Mouse (Mus musculus) embryonic facial prominence, embryonic 10.5 days (tissue): ENCODE results near the gene C8b. TPM values are rescaled to one million over a fixed set of nuclear protein-coding genes. Genes with fewer than 3 reads are reported as not detected.

Source experiments
- DNase-seq: peaks from one replicate; pipeline ENCODE4 v3.0.0-alpha.2; 2017; ENCODE audit warnings: low spot score
- H3K27ac ChIP-seq: fragments of 300-500 bp; sonication (generic); replicated peaks from 2 replicates; pipeline ENCODE4 v1.5.1; 2016; ENCODE audit warnings: mild to moderate bottlenecking
- H3K27me3 ChIP-seq: fragments of 300-500 bp; sonication (generic); replicated peaks from 2 replicates; pipeline ENCODE4 v1.6.1; 2016; ENCODE audit warnings: low read depth, mild to moderate bottlenecking; ENCODE audit not compliant: poor library complexity, severe bottlenecking
- H3K36me3 ChIP-seq: fragments of 300-500 bp; sonication (generic); replicated peaks from 2 replicates; pipeline ENCODE4 v1.6.1; 2016; ENCODE audit warnings: mild to moderate bottlenecking, moderate library complexity
- H3K4me1 ChIP-seq: fragments of 300-500 bp; sonication (generic); 2 replicates; pipeline ENCODE4 v1.6.1; 2016
- H3K4me3 ChIP-seq: fragments of 300-500 bp; sonication (generic); 2 replicates; pipeline ENCODE4 v1.5.1; 2016; ENCODE audit warnings: mild to moderate bottlenecking, moderate library complexity
- H3K9me3 ChIP-seq: fragments of 300-500 bp; sonication (generic); 2 replicates; pipeline ENCODE4 v1.6.1; 2016; ENCODE audit warnings: mild to moderate bottlenecking
- WGBS: fragments of 180-500 bp; shearing (Covaris S2); methylation state at CpG from one replicate; pipeline ENCODE4 v1.1.7; 2016; 5-methylcytosine and 5-hydroxymethylcytosine counted together
- polyA plus RNA-seq: library from polyadenylated mRNA; unstranded; fragments of >200 nt; fragmentation: Nextera tagmentation; extraction: Ambion mirVana; gene quantifications from 2 replicates; pipeline ENCODE4 v1.2.1, GENCODE M21; 2016

Gene C8b
- polyA plus RNA-seq: 0.06 and 0.13 TPM in 2 replicates

DNA sequence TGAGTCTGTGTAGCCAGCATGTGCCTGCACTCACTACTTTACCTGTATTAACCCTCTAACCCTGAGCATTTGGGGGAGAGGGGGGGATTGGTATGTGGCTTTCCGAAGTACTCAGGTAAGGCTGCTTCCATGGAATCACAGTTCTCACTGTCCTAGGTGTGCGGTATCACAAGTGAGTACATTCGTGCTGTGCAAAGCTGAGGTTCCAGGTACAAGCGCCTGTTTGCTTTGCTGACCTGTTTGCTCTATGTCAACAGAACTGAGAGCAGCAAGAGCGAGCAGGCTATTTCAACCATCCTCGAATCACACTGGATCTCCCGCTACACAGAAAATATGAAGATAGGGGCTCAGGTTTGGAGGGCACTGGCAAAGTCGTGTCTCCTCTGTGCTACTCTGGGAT lies at the start of gene C8b:
C8b (plus strand) TSS at position 253 of the 400 bp plus-strand sequence.
- Histone ChIP-seq H3K36me3 (no peaks in the 10 kb centered on the region), H3K27me3 (peaks cover 22% of the 10 kb centered on the region; the same call in 1 of the 2 replicates), H3K4me1 (peaks cover 5% of the 10 kb centered on the region; the same call in 1 of the 2 replicates), H3K27ac (no peak within 1 kb of the TSS), H3K4me3 (no peak within 1 kb of the TSS), H3K9me3 (no peaks in the 10 kb centered on the region)
- no peak for DNase-seq
- 91% methylated on average over 8 of the region's 8 CpGs for WGBS

DNA sequence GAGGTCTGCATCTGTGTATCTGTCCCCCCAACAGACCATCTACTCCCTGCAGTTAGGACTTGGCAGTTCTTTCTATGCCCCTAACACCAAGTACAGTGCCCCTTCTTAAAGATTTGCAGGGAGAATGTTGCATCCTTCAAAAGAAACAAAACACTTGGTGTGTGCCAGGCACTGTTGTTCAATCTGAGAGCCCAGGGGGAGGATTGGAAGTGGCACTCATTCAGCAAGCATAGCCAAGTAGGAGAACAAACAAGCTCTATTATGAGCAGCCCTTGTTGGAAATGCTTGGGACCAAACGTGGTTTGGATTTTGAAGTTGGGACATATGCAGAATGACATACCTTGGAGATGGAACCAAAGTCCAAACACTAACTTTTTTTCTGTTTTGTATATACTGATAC lies 49.6 kb upstream of the C8b start:
- no peaks in the 10 kb centered on the region for H3K9me3 ChIP-seq
- peaks cover 21% of the 10 kb centered on the region for H3K4me1 ChIP-seq
- DNase-seq: no peak
- H3K4me3 ChIP-seq: no peak overlapping the region
- no peaks in the 10 kb centered on the region for H3K36me3 ChIP-seq
- 87% methylated on average over 1 of the region's 1 CpGs for WGBS
- H3K27ac ChIP-seq: no peak overlapping the region
- H3K27me3 ChIP-seq: no peaks in the 10 kb centered on the region

DNA sequence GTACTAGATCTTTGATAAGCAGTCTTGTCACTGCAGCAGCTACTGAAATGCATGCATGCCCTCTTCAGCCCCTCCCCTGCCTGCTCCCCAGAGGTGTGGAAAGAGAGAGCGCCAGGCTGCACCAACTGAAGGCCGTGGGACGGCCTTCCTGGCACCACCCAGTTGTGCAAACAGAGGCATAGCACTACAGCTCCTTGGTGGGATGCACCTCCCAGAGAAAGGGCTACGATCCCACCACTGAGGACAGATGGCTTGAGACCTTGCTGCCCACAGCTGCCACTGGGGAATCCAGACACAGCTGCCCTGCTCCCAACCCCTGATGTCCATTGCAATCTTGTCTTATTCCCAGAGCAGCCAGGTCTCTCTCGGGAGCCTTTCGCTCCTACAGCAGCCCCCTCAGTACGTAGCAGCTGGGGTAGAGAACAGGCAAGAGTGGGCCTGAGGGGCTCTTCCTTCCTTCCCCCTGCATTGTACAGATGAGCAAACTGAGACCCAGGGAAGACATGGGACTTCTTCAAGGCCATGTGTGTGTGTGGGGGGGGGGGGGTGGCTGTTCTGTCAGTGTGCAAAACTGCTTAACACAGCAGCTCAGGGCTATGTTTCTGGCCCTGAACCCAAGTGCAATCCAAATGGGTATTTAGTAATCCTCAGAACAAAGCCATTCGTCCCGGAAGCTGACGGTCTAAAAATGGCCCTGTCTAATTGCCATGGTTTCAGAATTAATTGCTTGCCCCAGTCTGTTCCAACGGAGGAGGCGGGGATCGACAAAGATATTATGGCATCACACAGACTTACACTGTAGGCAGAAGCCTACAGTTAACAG lies 46.9 kb upstream of the C8b start:
- H3K9me3 ChIP-seq: no peaks in the 10 kb centered on the region
- H3K4me1 ChIP-seq: peaks cover 30% of the 10 kb centered on the region
- no peaks in the 10 kb centered on the region for H3K36me3 ChIP-seq
- WGBS: 67% methylated on average over 13 of the region's 13 CpGs
- no peak overlapping the region for H3K4me3 ChIP-seq
- no peaks in the 10 kb centered on the region for H3K27me3 ChIP-seq
- H3K27ac ChIP-seq: peak overlapping the region; percentile 64; the same call in 1 of the 2 replicates
- DNase-seq: no peak

DNA sequence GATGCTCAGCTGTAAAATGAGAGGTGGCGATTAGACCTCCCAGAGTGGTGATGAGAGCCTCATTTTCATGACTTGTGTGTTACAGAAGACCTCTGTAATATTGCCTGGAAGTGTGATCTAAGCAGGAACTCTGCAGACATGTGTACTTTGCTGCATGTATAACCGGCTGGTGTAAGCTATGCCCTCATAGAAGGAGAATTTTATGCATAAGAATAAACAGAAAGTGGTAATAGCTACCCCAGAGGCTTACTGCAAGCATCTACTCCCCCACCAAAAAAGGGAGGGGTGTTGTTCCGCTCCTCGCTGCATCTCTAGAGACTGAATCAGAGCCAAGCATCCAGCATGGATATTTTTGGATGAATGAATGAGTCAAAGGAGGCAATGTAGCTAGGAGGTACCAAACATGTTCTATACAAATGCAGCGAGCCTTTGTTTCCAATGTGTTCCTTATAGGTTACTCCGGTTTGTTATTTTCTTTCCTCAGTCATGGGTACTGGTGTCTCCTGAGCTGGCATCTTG lies 42.5 kb upstream of the C8b start:
- Histone ChIP-seq H3K4me3 (no peak overlapping the region), H3K36me3 (no peaks in the 10 kb centered on the region), H3K4me1 (peaks cover 36% of the 10 kb centered on the region), H3K9me3 (no peaks in the 10 kb centered on the region), H3K27me3 (no peaks in the 10 kb centered on the region), H3K27ac (no peak overlapping the region)
- whole genome bisulfite sequencing: 91% methylated on average over 6 of the region's 6 CpGs
- no peak for DNase-seq

DNA sequence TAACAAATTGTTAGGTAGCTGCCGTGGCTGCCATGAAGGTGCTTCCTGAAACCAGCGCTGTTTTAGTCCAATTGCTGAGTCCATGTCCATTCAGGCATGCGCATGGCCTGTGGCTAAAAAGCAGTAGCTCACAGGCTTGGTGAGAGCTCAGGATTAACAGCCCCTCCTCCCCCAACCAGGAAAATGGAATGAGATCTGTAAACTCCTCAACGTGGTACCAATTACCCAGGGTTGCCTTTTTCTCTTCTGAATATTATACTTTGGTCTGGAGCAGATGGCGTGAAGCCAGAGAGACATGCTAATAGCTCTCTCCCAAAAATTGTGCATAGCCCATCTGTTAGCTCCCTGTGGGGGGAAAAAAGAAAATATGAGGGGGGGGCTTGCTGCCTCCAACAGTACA lies 41.9 kb upstream of the C8b start:
- peaks cover 29% of the 10 kb centered on the region for H3K4me1 ChIP-seq
- no peaks in the 10 kb centered on the region for H3K27me3 ChIP-seq
- no peak overlapping the region for H3K27ac ChIP-seq
- DNase-seq: peak; percentile 34
- no peaks in the 10 kb centered on the region for H3K9me3 ChIP-seq
- 66% methylated on average over 5 of the region's 5 CpGs for WGBS
- H3K4me3 ChIP-seq: no peak overlapping the region
- no peaks in the 10 kb centered on the region for H3K36me3 ChIP-seq

DNA sequence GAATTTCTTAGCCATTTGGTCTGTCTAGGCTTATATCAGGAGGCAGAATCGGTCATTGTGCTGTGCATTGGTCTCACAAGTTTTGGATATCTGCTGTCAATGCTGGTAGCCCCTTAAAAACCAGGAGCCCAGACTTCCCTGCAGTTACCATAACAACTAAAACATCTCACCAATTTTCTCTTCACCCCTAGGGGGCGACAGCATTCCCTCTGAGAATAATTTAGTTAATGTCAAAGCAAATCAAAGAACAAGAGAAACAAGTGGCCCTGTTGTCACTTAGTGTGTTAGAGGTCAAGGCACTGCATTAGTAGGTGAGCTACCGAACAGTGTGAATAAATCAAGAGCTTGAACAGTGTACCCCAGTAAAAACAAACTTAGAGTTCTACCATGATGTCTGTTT lies 40.4 kb upstream of the C8b start:
- Histone ChIP-seq H3K4me1 (peaks cover 16% of the 10 kb centered on the region), H3K4me3 (no peak overlapping the region), H3K36me3 (no peaks in the 10 kb centered on the region), H3K27me3 (no peaks in the 10 kb centered on the region), H3K27ac (no peak overlapping the region), H3K9me3 (no peaks in the 10 kb centered on the region)
- 52% methylated on average over 3 of the region's 3 CpGs for WGBS
- DNase-seq: no peak

DNA sequence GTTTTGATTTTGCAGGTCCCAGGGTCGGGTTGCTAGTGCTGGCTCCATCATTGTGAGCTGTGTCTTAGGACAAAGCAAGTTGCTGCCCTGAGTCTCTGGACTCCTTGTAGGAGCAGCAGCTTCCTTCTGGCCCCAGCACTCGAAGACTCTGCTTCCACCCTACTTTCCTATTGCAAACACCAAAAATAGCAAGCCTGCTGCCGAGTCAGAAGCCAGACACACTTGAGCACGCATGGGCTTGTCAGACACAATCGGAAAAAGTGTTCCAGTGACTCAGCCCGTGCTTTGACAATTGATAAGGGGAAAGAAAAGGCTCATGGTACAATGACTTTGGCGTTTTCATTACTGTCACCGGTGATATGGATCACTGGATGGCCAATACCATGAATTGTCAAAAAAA lies 36.9 kb upstream of the C8b start:
- Histone ChIP-seq H3K27me3 (no peaks in the 10 kb centered on the region), H3K27ac (no peak overlapping the region), H3K4me3 (no peak overlapping the region), H3K9me3 (no peaks in the 10 kb centered on the region), H3K4me1 (peaks cover 7% of the 10 kb centered on the region), H3K36me3 (no peaks in the 10 kb centered on the region)
- no peak for DNase-seq
- WGBS: 84% methylated on average over 8 of the region's 8 CpGs

DNA sequence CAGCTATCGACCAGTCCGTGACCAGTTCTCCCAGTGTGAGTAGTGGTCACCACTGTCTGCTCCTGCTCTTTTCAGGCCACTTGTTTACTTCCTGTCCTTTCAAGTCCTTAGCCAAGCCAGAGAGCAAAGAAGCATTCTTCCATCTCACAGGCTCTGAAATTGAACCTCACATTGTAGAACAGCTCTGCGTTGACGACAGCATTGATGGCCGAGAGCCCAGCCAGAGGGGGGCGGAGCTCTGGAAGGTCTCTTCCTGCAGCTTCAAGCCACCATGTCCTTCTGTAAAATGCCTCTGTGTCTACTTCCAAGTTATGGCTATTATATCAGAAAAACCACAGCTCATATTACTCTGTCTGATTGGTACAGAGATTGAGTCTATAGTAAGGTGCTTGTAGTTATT lies 19.6 kb upstream of the C8b start:
- H3K4me3 ChIP-seq: no peak overlapping the region
- peaks cover 3% of the 10 kb centered on the region; the same call in 1 of the 2 replicates for H3K4me1 ChIP-seq
- H3K27me3 ChIP-seq: no peaks in the 10 kb centered on the region
- no peak for DNase-seq
- H3K27ac ChIP-seq: no peak overlapping the region
- no peaks in the 10 kb centered on the region for H3K9me3 ChIP-seq
- H3K36me3 ChIP-seq: no peaks in the 10 kb centered on the region
- whole genome bisulfite sequencing: 74% methylated on average over 6 of the region's 6 CpGs

DNA sequence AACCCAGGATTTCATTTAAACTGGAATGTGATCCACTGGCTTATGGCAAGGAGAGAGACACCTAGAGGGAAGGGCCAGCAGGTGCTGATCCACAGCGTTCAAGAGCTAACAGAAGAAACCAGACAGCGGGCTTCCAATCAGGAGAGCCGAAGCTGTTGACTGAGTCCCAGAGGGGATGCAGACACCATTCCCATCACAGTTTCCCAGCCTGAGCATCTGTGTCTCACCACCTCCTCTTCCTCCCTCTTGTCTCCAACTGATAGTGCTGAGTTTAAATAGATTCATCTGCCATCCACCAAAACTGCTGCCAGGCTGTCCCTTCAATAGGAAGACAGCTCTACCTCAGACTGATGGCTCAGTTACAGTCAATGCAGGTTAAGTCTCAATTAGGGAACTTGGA lies 12.0 kb upstream of the C8b start:
- no peak overlapping the region for H3K4me3 ChIP-seq
- WGBS: 67% methylated on average over 3 of the region's 3 CpGs
- DNase-seq: no peak
- no peak overlapping the region for H3K27ac ChIP-seq
- H3K36me3 ChIP-seq: no peaks in the 10 kb centered on the region
- no peaks in the 10 kb centered on the region for H3K9me3 ChIP-seq
- H3K4me1 ChIP-seq: no peaks in the 10 kb centered on the region
- no peaks in the 10 kb centered on the region for H3K27me3 ChIP-seq

DNA sequence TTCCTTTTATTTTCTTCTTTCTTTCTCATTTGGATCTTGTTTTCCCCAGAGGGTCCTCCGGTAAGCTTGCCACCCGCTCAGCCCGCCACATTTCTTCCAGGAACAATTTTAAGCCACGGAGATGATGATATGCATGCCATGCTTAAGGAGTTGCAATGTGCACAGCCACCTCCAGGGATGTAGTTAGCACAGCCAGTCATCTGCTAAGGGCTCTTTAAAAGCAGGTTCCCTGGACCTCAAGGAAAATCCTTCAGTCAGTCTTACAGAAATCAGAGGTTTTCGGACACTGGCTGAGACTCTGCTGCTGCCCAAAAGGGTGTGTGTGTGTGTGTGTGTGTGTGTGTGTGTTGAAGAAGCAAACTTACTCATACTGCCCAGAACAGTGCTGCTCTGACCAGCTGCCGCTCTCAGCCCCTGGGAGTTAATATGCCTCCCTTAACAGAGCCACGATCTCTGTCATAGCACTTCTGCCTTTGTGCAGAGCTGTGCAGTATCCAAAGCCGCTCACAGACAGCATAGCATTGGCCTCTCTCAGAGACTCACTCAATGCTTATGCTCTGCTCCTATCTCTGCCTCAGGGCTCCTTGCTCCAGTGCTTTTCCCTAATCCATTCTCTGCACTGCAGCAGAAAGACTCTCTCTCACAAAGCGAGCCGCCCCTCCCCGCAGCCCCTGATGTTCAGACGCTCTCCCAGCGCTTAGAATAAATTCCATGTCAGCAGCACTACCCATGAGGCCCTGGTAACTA lies 5.1 kb upstream of the C8b start:
- Histone ChIP-seq H3K27me3 (peaks cover 7% of the 10 kb centered on the region; the same call in 1 of the 2 replicates), H3K9me3 (no peaks in the 10 kb centered on the region), H3K4me1 (peaks cover 8% of the 10 kb centered on the region; the same call in 1 of the 2 replicates), H3K27ac (0 out of 2 replicates have a peak overlapping the region, but pooled peaks have one; percentile 4), H3K4me3 (no peak overlapping the region), H3K36me3 (no peaks in the 10 kb centered on the region)
- peak; percentile 15 for DNase-seq
- WGBS: 54% methylated on average over 13 of the region's 13 CpGs

DNA sequence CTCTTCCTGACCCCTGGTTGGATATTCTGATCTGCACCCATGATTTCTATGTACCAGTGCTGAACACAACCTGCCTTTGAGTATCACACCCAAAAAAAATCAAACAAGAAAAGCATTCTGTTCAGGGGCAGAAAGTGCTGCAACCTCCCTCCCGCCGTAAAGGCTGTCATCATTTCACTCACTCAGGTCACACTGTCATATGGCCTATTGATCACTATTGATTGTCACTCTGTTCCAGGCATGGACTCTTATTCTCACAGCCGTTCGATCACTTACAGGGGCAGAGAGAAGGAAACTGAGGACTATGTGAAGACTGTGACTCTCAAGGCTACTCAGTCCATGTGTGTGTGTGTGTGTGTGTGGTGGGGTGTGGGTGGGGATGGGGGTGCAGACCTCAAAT lies 2.1 kb downstream of the C8b start:
- Histone ChIP-seq H3K27me3 (0 out of 2 replicates have a peak, but pooled peaks cover 16% of the 10 kb centered on the region), H3K27ac (no peak overlapping the region), H3K4me1 (no peaks in the 10 kb centered on the region), H3K4me3 (no peak overlapping the region), H3K9me3 (no peaks in the 10 kb centered on the region), H3K36me3 (no peaks in the 10 kb centered on the region)
- WGBS: 87% methylated on average over 4 of the region's 4 CpGs
- no peak for DNase-seq

DNA sequence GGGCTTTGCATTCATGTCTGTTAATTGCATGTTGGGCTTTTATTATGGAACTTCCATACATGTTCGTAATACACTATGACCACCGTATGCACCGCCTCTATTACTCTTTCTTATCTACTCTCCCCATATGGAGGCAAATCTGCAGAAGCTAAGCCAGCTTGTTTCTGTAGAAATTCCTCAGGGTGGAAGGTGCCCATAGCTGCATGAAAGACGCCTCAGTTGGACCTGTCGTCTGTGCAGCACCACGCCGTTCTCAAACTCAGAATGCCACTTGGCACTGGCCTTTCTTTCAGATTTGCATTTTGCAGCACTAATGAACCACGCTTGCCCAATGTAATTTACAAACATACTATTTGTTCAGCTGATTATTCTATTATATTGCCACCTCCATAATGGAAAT lies 3.5 kb downstream of the C8b start:
- H3K27me3 ChIP-seq: 0 out of 2 replicates have a peak, but pooled peaks cover 19% of the 10 kb centered on the region
- no peaks in the 10 kb centered on the region for H3K36me3 ChIP-seq
- H3K9me3 ChIP-seq: no peaks in the 10 kb centered on the region
- H3K4me1 ChIP-seq: no peaks in the 10 kb centered on the region
- no peak for DNase-seq
- no peak overlapping the region for H3K27ac ChIP-seq
- WGBS: 89% methylated on average over 8 of the region's 8 CpGs
- no peak overlapping the region for H3K4me3 ChIP-seq
